Mouse (Mus musculus): ENCODE data around the gene Mbnl1. TPM values are rescaled to one million over a fixed set of nuclear protein-coding genes. Genes with fewer than 3 reads are reported as not detected.

Mbnl1 gene
- polyA plus RNA-seq, 1 experiment from 2014 or later, result 169 TPM

- Histone ChIP-seq H3K9me3 (no peaks in the 10 kb centered on the region), H3K27ac (no peak overlapping the region), H3K4me2 (no peak overlapping the region), H3K36me3 (peaks cover 3% of the 10 kb centered on the region; the same call in 1 of the 2 replicates), H3K4me1 (no peaks in the 10 kb centered on the region; the same call in 1 of the 2 replicates), H3K27me3 (no peaks in the 10 kb centered on the region), H3K9ac (no peak overlapping the region), H3K4me3 (no peak overlapping the region)
- WGBS, result 17% methylated on average over 4 of the region's 4 CpGs
- ATAC-seq (ENCODE audit: borderline replicate concordance, extremely low read depth, low FRiP score, low TSS enrichment), result 0 out of 2 replicates have a peak, but pooled peaks have one; percentile 41
Measured at GRCm38 (mm10) chr3:60601686-60602085, 129.1 kb downstream of the Mbnl1 start.

DNA sequence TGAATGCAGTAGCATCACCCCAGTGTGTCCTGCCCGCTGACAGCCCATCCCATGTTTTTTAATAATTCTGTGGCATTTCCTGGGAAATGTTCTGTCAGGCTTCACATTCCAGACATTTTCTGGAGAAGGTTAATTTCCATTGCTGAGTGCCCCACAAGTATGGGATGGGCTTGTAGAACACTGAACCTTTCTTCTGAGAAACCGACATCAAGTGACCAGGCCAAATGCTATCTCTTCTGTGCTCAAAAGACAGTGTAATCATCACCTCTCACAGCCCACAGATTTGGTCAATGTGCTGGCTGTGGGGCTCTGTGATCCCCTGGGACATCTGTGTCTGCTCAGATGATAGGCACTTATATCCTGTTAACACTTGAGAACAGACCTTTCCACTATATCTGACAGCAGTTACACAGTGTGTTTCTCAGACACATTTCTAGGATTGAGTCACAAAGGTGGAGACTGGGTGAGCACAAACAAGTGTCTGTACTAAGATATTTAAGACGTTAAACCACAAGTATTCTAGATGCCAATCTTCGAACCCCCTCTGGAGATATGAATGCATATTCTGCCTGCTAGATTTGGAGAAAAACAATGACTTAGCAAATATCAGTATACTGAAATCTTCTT lies 130.4 kb downstream of the Mbnl1 start:
- no peak for ATAC-seq (ENCODE audit: borderline replicate concordance, extremely low read depth, low FRiP score, low TSS enrichment)
- no peaks in the 10 kb centered on the region for H3K4me1 ChIP-seq
- no peaks in the 10 kb centered on the region for H3K9me3 ChIP-seq
- no peak overlapping the region for H3K9ac ChIP-seq
- no peak overlapping the region for H3K4me2 ChIP-seq
- H3K4me3 ChIP-seq, result no peak overlapping the region
- H3K36me3 ChIP-seq, result peaks cover 3% of the 10 kb centered on the region; the same call in 1 of the 2 replicates
- H3K27me3 ChIP-seq, result no peaks in the 10 kb centered on the region
- no peak overlapping the region for H3K27ac ChIP-seq
- WGBS, result 71% methylated on average over 4 of the region's 4 CpGs

GRCm38 (mm10) chr3:60603637-60604036 lies 131.0 kb downstream of the Mbnl1 start:
- Histone ChIP-seq H3K36me3 (peaks cover 3% of the 10 kb centered on the region; the same call in 1 of the 2 replicates), H3K27ac (no peak overlapping the region), H3K4me2 (no peak overlapping the region), H3K4me1 (no peaks in the 10 kb centered on the region), H3K27me3 (no peaks in the 10 kb centered on the region), H3K9ac (no peak overlapping the region), H3K4me3 (no peak overlapping the region), H3K9me3 (no peaks in the 10 kb centered on the region)
- 92% methylated on average over 4 of the region's 4 CpGs for WGBS
- ATAC-seq (ENCODE audit: borderline replicate concordance, extremely low read depth, low FRiP score, low TSS enrichment), result no peak

DNA sequence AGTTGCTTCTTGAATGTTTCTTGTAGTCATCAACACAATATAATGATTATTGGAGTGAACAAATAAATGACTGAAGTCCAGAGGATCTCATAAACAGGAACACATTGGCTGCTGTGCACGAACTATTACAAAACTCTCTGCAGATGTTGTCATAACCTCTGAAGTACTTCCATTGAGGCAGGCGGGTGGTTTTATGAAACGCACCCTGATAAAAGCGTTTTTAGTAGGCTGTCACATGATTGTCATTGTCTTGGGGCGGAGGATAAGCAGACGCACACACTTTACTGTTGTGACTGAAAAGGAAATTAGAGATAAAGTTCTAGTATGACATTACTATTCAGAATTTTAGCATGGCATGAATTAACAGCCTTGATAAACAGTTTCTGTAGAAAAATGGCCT lies 131.6 kb downstream of the Mbnl1 start:
- Histone ChIP-seq H3K4me2 (no peak overlapping the region), H3K4me1 (peaks cover 4% of the 10 kb centered on the region; the same call in 1 of the 2 replicates), H3K27ac (no peak overlapping the region)

DNA sequence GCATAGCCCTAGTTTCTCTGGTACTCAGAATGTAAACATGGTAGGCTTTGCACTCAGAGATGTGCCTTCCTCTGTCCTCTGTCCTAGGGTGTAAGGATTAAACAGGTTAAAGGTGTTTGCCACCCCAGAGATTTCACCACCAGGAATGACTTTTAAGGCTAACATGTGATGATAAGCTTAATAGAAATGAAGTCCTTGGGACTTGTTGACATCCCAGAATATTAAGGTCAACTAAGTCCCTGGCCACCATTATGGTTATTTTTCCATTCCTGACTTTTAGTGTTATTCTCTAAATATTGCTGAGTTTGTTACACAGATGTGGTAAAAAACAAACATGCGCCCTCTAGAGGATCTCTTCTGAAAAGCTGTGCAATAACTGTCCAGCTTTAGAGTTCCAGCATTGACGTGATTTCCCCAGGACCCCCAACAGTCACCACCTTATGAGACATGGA lies 136.3 kb downstream of the Mbnl1 start:
- H3K4me1 ChIP-seq, result peaks cover 4% of the 10 kb centered on the region; the same call in 1 of the 2 replicates
- ATAC-seq (ENCODE audit: borderline replicate concordance, extremely low read depth, low FRiP score, low TSS enrichment), result no peak

More for the DNA sequence above, 131.6 kb downstream of the Mbnl1 start:
- WGBS, result 70% methylated on average over 6 of the region's 6 CpGs
- Histone ChIP-seq H3K27me3 (no peaks in the 10 kb centered on the region), H3K9ac (no peak overlapping the region), H3K36me3 (no peaks in the 10 kb centered on the region; the same call in 1 of the 2 replicates), H3K9me3 (no peaks in the 10 kb centered on the region), H3K4me3 (no peak overlapping the region)
- ATAC-seq (ENCODE audit: borderline replicate concordance, extremely low read depth, low FRiP score, low TSS enrichment), result no peak

DNA sequence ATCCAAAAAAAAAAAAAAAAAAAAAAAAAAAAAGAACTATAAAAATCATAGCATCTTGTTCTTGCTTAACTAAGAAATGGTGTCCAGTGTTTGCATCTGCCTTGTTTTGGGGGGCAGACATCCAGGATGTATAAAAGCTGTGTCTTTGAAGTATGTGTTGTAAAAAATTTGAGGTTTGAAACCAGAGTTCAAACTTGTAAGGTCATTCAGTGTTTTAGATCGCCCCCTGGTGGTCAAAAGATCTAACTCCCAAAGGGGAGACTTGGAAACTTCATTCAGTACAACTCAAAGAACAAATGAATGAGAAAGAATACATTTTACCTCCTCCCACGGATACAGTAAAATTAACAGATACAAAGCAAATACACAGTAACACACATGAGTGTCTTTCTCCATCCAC lies 139.2 kb downstream of the Mbnl1 start:
- Histone ChIP-seq H3K27ac (no peak overlapping the region), H3K4me1 (peaks cover 4% of the 10 kb centered on the region; the same call in 1 of the 2 replicates), H3K9ac (no peak overlapping the region), H3K36me3 (peaks cover 22% of the 10 kb centered on the region), H3K9me3 (no peaks in the 10 kb centered on the region), H3K4me2 (no peak overlapping the region), H3K27me3 (no peaks in the 10 kb centered on the region), H3K4me3 (no peak overlapping the region)
- 16% methylated on average over 2 of the region's 2 CpGs for WGBS
- no peak for ATAC-seq (ENCODE audit: borderline replicate concordance, extremely low read depth, low FRiP score, low TSS enrichment)

More for the DNA sequence above, 136.3 kb downstream of the Mbnl1 start:
- H3K4me3 ChIP-seq, result no peak overlapping the region
- no peaks in the 10 kb centered on the region for H3K9me3 ChIP-seq
- H3K4me2 ChIP-seq, result no peak overlapping the region
- no peaks in the 10 kb centered on the region for H3K27me3 ChIP-seq
- peaks cover 10% of the 10 kb centered on the region; the same call in 1 of the 2 replicates for H3K36me3 ChIP-seq
- no peak overlapping the region for H3K27ac ChIP-seq
- WGBS, result 14% methylated on average over 2 of the region's 2 CpGs
- no peak overlapping the region for H3K9ac ChIP-seq

- no peak overlapping the region for H3K4me3 ChIP-seq
- peaks cover 29% of the 10 kb centered on the region for H3K36me3 ChIP-seq
- no peak overlapping the region for H3K9ac ChIP-seq
- H3K4me1 ChIP-seq, result peaks cover 9% of the 10 kb centered on the region
- no peak overlapping the region for H3K27ac ChIP-seq
- 81% methylated on average over 7 of the region's 7 CpGs for WGBS
- no peaks in the 10 kb centered on the region for H3K9me3 ChIP-seq
- H3K4me2 ChIP-seq, result no peak overlapping the region
- H3K27me3 ChIP-seq, result no peaks in the 10 kb centered on the region
- no peak for ATAC-seq (ENCODE audit: borderline replicate concordance, extremely low read depth, low FRiP score, low TSS enrichment)
Measured at GRCm38 (mm10) chr3:60613121-60613520, 140.5 kb downstream of the Mbnl1 start.

- Histone ChIP-seq H3K9me3 (no peaks in the 10 kb centered on the region), H3K36me3 (peaks cover 34% of the 10 kb centered on the region), H3K4me2 (no peak overlapping the region), H3K9ac (no peak overlapping the region), H3K4me3 (no peak overlapping the region), H3K27me3 (no peaks in the 10 kb centered on the region), H3K4me1 (peaks cover 5% of the 10 kb centered on the region; the same call in 1 of the 2 replicates), H3K27ac (no peak overlapping the region)
- WGBS, result 85% methylated on average over 7 of the region's 7 CpGs
- no peak for ATAC-seq (ENCODE audit: borderline replicate concordance, extremely low read depth, low FRiP score, low TSS enrichment)
Measured at GRCm38 (mm10) chr3:60614516-60614915, 141.9 kb downstream of the Mbnl1 start.

DNA sequence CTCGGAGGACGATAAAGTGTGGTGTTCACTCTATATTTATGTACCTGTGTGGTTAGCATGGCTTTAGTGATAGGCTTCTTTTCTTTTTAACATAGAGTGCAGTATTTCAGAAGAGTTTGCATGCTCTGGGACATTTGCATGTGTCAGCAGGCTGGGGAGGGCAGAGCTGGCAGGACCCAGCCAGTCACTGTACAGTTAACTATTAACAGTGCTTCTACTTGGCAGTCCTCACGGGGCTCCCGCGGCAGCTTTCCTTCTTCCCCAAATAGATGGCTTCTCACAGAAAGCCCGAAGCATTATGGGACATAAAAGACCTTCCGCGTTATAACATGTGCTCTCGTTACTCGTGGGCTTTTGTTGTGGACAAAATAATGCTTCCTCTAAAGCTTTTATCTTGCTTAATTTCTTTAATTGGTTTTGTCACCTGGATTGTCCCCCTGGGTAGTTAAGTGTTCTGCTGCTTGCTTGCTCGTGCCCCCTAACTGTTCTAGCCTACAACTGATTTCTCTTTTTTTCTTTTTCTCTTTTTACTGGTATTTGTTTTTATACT lies 142.5 kb downstream of the Mbnl1 start:
- no peak for ATAC-seq (ENCODE audit: borderline replicate concordance, extremely low read depth, low FRiP score, low TSS enrichment)
- Histone ChIP-seq H3K36me3 (peaks cover 37% of the 10 kb centered on the region), H3K27ac (no peak overlapping the region), H3K27me3 (no peaks in the 10 kb centered on the region), H3K9me3 (no peaks in the 10 kb centered on the region), H3K4me3 (no peak overlapping the region), H3K4me1 (peaks cover 5% of the 10 kb centered on the region; the same call in 1 of the 2 replicates), H3K9ac (no peak overlapping the region), H3K4me2 (no peak overlapping the region)
- 65% methylated on average over 11 of the region's 11 CpGs for WGBS

GRCm38 (mm10) chr3:60615615-60616014 lies 143.0 kb downstream of the Mbnl1 start:
- no peak for ATAC-seq (ENCODE audit: borderline replicate concordance, extremely low read depth, low FRiP score, low TSS enrichment)
- Histone ChIP-seq H3K9me3 (no peaks in the 10 kb centered on the region), H3K4me2 (no peak overlapping the region), H3K9ac (no peak overlapping the region), H3K4me3 (no peak overlapping the region), H3K36me3 (peaks cover 37% of the 10 kb centered on the region), H3K27me3 (no peaks in the 10 kb centered on the region), H3K27ac (no peak overlapping the region), H3K4me1 (peaks cover 5% of the 10 kb centered on the region; the same call in 1 of the 2 replicates)
- WGBS, result 55% methylated on average over 7 of the region's 7 CpGs

DNA sequence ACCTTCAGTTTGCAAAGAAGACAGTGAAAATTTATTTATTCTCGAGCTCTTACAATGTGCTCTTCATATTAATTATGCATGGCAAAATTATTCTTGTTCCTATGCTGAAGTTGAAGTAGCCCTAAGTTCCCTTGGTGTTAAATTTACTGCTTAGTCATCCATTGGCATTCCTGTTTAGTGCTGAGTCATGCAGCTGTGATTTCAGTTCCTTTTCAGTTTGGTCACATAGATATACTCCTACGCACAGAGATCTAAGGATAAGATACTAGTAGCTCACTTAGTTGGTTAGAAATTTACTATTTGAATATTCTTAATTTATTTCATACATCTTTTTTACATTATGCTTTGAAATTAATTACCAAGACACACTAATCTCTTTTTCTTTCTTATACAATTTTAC lies 143.5 kb downstream of the Mbnl1 start:
- Histone ChIP-seq H3K27me3 (no peaks in the 10 kb centered on the region), H3K9ac (no peak overlapping the region), H3K4me3 (no peak overlapping the region), H3K9me3 (no peaks in the 10 kb centered on the region), H3K27ac (no peak overlapping the region), H3K36me3 (peaks cover 37% of the 10 kb centered on the region), H3K4me2 (no peak overlapping the region), H3K4me1 (peaks cover 5% of the 10 kb centered on the region; the same call in 1 of the 2 replicates)
- no peak for ATAC-seq (ENCODE audit: borderline replicate concordance, extremely low read depth, low FRiP score, low TSS enrichment)
- 85% methylated on average over 2 of the region's 2 CpGs for WGBS

GRCm38 (mm10) chr3:60617643-60618042 lies 145.0 kb downstream of the Mbnl1 start:
- Histone ChIP-seq H3K36me3 (peaks cover 42% of the 10 kb centered on the region), H3K27ac (no peak overlapping the region), H3K9ac (no peak overlapping the region), H3K27me3 (no peaks in the 10 kb centered on the region), H3K9me3 (no peaks in the 10 kb centered on the region), H3K4me1 (peaks cover 5% of the 10 kb centered on the region; the same call in 1 of the 2 replicates), H3K4me3 (no peak overlapping the region), H3K4me2 (no peak overlapping the region)
- 65% methylated on average over 1 of the region's 1 CpGs for WGBS
- peak; percentile 35; the same call in 1 of the 2 replicates for ATAC-seq (ENCODE audit: borderline replicate concordance, extremely low read depth, low FRiP score, low TSS enrichment)
